Mouse (Mus musculus): ENCODE results near the gene Tesk1.

Tesk1 gene

DNA sequence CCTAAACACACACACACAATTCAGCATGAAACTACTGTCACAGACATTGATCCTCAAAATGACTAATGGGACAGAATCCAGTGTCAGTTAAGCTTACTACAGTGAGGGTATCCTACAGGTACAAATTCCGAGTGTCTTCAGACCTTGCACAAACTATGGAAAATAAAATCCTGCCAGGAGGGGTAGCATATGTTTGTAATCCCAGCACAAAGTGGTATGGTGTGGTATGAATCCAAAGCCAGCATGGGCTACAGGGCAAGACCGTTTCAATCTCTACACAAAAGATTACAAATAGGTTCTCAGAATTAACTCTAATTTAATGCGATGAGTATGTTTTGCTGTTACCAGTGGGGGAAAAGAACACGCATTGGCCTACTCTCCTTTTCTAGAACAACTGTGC is at the start of gene Tesk1:
Tesk1 (plus strand) TSS at position 301 of the 400 bp plus-strand sequence.
- DNase-seq: no peak

DNA sequence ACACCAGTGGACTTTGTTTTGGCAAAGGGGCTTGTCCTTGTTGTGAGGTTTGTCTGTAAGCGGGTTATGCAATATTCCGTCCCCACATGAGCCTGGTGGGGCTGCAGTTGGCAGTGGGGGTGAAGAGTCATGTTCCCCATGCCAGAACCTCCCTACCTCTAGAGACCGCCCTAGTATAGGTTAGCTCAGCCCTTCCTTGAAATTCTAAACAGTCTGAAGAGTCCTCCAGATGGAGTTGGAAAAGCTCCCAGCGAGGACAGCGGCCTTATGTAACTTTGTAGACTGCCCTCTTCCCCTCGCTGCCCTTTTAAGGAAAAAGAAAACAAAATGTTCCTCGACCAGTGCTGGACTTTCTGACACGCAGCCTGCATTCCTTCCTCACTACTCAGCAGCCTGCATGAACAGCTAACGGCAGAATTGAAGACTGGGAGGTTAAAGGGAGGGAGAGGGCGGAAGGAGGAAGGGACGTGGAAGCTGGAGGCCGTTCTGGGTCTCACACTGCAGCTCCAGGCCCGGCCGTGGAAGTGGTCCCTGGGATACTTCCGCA is 47.3 kb upstream of the Tesk1 start:
- DNase-seq: no peak

DNA sequence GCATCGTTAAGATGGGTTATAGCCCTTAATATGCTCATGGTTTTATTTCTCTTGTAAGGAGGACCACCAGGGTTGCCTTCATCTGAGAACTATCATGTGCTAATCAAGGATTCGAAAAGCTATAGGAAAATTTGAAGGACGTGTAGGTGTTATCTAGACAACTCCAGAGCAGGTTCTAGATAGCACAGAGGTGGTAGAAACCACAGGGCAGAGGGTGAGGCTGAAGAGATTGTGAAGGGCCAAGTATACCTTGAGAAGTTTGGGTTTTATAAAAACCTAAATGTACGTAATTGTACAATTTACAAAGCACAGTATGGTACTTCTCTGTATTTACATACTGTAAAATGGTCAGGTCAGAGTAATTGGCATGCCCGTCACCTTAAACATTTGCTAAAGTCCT is 46.6 kb upstream of the Tesk1 start:
- DNase-seq: no peak

DNA sequence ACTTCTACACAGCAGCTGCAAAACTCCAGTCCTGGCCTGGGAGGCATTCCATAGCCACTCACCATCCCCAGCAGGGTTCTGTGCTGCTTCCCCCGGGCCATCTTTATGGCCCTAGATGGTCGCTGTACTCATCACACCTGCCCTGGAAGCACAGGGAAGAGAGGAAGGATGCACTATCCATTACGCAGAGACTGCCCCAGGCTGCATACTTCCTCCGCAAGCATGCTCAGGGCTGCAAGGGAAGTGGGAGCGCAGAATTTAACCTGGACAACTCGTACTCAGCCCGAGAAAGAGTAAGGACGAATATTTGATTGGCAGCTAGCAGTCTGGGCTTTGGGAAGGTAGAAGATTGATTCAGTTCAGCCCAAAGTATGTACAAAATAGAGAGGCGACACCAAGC is 45.9 kb upstream of the Tesk1 start:
- DNase-seq: no peak

DNA sequence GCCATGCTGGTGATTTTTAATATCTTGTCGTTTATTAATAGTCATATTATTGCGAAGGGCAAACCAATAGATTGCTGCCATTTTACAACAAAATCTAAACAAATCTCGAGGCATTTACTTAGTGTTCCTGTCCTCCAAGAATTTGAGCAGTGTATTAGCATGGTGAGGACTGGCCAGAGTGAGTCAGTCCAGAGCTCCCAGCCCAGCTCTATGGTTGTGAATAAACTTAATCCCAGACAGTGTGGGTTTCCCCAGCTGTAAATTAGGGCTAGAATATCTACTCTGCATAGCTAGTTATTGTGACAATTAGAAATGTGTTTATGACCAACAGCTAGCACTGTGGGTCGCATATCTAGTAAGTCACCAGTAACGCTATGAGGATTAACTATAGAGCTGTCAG is 45.4 kb upstream of the Tesk1 start:
- DNase-seq: no peak

DNA sequence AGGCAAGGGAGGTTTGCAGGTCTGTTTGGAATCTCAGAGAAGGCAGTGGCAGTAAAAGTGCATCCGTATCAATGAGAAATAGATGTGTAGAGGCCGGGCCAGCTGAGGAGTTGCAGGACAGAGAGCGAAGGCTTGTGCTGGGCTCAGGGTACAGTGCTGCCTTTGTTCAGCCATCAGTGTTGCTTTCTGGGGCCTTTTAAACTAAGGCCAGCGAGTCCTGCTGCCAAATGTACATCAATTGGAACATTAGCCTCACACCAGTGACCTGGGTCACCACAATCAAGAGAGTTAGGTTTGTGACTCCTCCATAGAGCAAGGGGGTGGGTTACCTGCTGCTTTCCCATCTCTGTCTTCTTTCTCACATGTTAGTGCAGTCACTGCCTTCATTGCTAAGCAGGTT is 43.7 kb upstream of the Tesk1 start:
- DNase-seq: no peak

DNA sequence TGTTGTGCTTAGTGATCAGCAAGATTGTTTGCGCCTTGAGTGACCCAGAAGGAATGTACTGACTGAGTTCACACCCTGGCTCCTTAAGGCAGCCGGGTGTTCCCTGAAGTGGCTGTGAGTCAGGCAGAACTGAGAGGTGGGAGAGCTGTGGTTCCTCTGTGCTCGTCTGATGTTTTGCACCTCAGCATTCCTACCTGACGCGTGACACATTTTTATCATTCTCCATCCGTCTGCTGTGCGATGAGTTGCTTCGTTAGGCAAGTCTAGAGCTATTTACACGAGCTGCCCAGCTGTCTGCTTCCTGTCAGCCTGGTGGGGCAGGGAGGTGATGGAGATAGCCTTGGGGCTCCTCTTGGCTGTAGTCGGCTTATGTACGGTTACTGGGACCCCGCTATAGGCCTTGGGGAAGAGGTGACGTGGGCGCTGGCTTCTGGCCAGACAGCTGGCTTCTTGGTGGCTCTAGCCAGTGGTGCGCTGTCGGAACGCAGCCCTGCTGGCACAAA is 42.9 kb upstream of the Tesk1 start:
- DNase-seq: peak in 1 of 2 experiments; percentile 57

DNA sequence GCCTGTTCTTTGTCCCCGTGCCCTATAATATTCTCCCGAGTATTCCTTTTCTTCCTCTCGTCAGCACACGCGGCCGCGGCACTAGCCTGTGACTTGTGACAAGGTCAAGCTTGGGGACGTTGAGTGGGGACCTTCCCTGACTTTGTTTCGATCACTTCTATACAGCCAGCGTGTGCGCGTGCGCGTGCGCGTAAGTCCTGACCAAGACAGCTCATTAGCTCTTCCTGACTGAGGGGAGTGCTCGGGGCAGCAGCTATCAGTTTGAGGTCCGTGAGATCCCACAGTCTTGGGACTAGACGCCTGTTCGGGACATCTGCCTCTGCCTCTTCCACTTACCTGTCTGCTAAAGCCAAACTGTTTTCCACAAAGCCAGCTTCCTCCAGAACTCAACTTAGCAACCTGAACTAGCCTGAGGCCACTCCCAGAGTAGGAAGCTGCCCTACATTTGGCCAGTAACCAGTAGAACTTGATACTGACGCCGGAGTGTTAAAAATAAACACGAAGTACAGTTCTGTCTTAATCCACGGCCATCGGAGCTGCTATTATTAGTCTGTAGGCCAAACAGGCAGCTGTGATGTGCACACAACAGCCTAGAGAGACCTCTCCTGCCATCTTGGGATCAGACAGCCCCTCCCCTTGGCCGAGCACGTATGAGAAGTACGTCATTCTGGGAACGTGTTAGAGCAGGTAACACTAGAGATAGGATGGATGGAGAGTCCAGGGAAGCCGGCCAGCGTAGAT is 42.2 kb upstream of the Tesk1 start:
- DNase-seq: no peak

DNA sequence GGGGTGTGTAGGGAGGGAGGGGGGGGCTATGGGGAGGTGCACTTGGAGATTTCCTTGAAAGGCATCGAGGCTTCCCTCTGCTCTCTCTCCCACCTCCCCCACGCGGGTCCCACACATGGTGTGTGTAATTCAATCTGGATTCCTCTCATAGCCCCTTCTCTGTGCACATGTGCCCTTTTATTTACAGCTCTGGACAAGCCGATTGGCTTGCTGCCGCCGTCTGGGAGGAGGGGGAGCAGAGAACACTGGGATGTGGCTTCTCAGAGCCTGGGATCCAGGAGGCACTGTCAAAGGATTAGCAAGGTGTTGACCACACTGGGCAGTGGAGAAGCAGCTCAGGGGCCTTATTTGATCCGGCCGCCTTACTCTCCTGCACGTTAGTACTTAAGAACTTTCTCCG is 40.8 kb upstream of the Tesk1 start:
- DNase-seq: no peak

DNA sequence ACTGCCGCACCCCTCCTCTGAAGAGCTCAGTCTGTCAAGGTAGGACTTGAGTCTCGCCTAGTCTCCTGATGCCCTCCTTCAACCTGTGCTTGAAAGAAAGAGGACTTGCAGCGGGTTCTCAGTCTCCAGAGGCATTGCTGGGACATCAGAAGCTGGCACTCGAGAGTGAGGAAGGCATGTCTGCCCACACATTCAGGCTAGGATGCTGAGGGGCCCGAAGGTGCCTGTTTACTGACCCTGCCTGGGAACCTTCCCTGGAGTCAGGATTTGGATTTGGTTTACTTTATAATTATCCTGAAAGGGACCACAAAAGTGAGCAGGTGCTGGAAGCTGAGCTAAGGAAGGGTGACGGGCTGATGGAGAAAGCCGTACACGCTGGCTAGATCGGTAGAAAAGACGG is 40.3 kb upstream of the Tesk1 start:
- no peak for DNase-seq

DNA sequence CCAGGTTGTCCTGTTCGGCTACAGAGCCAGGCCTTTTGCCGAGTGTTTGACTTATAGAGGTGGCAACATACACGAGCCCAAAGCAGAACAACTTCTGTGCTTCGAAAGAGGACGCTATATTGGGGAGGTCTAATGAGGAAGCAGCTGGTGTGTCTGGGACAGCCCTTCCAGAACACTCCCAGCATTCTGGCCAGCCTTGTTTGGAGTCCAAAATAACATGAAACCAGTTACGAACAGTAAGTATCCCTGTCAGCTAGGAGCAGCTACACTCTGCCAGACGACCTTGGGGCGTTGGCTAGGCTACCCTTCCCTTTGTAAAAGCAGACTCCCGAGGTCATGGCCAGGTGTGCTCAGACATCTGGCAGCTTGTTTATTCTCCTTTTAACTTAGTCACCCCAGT is 39.5 kb upstream of the Tesk1 start:
- DNase-seq: no peak

DNA sequence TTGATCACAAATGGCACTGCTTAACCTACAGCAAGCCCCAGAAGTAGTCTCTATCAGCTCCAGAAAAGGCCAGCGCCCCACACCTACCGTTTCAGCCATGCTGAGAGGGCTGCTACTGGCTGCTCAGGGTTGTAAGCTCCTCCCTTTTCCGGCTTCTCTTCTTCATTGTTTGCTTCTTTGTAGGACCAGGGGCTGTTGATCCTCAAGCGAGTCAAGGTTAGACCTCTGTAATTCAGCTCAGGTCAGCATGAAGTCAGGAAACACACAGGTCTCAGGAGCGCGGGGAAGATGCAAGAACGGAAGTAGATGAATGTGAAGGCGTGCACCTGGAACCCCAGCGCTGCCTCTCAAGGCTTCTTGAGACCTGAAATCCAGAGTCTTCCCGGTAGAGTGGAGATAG is 37.0 kb upstream of the Tesk1 start:
- DNase-seq: no peak

DNA sequence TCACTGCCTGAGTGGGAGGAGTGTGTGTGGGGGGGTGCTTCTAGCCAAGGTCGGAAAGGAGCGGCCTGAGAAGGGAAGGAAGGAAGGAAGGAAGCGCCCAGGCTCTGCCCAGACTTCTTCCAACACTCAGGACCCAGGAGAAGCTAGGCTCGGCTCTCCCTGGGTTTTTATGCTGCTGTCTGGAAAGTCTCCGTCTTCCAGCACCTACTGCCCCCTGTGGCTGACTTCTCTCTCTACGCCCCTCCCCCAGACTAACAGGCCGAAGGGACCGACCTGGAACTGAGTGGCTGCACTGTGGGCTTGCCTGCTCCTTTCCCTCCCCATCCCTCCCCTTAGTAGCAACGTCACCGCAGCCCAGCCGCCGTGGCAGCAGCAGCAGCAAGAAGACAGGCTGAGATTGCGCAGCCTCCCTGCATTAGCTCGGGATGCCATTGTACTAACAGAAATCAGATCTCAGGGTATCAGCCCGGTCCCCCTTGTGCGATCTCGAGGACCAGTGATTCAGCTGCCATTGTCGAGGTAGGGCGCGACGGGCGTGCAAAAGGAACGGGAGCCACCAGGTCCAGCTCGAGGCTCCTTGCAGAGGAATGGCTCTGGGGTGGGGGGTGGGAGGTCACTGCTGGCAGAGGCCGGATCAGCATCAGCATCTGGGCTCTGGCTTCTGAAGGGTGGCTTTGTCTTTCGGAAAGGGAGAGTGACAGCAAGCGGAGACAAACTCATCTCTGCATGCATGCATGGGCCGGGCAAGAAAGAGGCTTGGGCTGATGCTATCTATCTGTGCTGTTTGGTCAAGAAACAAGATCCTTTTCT is 35.4 kb upstream of the Tesk1 start:
- DNase-seq: peak; percentile 68 to 79

DNA sequence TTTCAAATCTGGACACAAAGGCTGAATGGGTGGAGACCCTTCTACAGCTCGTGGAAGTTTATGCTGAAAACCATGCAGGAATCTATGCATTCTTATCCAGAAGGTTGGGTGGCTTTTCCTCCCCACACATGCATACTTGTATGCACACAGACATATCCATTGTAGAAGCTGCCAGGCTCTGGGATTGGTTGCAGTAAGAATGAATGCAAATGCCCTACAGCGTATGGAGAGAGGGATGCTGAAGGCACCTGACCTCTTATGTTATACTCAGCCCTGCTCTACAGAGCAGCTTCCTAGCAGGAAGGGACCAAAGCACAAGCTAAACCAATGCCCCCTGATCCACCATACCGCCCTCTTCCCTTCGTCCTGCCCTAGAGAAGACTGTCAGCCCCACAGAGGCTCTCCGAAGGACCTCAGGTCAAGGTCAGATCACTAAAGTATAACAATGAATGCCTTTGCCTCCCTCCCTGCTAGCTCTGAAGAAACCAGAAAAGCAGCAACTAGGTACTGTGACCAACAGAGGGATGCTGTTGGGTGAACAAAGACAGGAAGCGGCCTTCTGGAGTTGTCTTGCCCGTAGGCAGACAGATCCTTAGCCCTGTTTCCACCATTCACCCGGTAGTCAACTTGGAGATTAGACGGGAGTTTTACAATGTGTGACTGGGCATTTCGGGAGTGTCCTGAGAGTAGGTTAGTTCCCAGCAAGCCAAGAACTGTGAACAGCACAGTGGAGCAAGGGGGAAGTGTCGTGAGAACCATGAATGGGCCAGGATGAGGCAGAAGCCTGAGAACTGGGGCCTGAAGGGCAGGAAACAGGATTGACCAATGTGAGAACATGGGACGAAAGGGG is 34.4 kb upstream of the Tesk1 start:
- no peak for DNase-seq

DNA sequence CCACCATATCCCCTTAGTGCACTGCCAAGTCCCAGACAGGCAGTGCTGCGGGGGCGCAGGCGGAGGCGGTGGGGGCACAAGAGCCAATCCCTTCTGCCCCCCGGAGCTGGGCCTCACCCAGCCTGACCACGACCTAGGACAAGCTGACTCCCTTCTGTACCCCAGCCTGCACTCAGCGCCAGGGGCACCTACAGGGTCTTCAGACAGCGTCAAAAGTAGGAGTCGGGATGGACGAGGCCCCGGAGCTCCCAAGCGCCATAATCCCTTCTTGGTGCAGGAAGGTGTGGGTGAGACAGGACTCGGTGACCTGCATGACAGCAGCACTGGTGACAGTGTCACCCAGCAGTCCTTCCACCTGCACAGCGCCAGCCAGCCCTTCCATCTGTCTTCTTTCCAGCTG is 27.0 kb upstream of the Tesk1 start:
- DNase-seq: no peak

DNA sequence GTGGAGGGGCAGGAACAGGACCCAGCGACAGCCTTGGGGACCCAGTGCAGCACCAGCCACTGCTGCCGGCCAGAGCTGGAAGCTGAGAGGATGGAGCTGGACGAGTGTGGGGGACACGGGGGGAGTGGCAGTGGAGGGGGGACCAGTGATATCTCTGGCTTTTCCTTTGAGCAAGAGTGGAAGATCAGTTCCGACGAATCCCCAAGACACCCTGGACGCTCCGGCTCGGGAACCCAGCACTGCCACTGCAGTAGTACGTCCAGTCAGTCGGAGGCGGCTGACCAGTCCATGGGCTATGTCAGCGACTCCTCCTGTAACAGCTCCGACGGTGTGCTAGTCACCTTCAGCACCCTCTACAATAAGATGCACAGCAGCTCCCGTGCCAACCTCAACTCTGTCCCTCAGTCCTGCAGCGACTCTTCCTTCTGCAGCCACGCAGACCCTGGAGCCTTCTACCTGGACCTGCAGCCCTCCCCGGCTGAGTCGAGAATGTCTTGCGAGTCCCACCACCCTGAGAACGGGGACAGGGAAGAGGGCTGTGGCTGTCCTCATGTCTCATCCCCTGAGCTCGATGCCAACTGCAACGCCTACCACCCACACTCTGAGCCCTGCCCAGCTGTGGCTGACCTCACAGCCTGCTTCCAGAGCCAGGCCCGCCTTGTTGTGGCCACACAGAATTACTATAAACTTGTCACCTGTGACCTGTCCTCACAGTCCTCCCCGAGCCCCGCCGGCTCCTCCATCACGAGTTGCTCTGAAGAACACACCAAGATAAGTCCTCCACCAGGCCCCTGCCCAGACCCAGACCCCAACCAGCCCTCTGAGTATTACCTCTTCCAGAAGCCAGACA is 26.3 kb upstream of the Tesk1 start:
- no peak for DNase-seq

DNA sequence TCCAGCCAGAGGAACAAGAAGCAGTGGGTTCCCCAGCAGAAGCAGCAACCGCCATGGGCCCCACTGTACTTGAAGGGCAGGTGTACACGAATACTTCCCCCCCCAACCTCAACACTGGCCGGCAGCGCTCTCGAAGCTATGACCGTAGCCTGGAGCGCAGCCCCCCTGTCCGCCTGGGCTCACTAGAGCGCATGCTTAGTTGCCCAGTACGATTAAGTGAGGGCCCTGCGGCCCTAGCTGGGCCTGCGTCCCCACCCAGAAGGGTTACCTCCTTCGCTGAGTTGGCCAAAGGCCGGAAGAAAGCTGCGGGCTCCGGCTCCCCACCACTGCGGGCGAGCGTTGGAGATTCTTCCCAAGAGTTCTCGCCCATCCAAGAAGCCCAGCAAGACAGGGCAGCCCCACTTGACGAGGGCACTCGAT is 25.7 kb upstream of the Tesk1 start:
- no peak for DNase-seq

DNA sequence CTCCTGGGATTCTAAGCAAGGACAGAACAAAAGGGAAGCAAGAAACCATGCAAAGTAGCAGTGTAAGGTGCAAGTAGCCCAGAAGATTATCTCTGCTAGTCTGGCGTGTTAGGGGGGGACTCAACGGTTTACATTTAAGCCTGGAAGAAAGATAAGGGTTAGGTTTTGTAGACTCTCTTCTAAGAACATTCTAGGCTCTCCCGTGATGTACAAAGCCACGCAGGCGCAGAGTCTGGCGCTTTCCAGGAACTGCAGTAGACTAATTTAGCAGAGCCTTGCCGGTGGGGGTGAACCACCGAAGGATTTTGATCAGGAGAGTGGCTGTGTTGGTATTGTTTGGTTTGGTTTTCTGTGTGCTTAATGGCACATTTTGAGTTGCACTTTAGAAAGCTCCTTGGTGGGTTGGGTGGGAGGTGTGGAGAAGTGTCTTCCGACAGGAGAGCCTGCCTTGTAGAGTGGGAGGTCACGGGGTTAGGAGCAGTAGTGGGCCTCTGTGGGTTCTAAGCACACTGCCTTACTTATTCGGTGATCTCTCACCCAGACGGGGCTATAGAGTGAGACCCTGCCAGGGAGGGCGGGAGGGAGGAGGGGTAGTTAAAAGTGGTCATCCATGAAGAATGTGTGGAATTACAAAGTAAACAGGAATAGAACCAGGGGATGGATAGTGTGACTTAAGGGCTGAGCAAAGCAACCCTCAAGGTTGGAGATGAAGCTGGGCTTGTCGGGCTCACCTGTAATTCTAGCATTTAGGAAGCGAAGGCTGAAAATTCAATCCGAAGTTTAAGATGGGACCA is 24.3 kb upstream of the Tesk1 start:
- DNase-seq: no peak

DNA sequence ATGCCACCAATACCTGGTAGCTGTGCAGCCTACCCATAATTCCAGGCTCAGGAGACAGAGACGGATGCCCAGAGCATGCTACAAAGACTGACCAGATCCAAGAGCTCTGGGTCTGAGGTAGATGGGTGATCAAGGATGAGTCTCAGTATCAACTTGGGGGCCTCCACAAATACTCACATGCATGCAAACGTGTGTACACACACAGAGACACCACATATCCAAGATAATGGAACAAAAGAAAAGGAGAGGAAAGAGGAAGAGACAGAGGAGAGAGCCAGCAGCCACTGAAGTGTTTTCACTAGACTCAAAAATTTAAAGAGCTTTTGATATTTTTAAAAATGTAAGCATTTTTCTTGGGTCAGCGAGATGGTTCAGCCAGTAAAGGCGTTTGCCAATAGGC is 23.3 kb upstream of the Tesk1 start:
- no peak for DNase-seq

DNA sequence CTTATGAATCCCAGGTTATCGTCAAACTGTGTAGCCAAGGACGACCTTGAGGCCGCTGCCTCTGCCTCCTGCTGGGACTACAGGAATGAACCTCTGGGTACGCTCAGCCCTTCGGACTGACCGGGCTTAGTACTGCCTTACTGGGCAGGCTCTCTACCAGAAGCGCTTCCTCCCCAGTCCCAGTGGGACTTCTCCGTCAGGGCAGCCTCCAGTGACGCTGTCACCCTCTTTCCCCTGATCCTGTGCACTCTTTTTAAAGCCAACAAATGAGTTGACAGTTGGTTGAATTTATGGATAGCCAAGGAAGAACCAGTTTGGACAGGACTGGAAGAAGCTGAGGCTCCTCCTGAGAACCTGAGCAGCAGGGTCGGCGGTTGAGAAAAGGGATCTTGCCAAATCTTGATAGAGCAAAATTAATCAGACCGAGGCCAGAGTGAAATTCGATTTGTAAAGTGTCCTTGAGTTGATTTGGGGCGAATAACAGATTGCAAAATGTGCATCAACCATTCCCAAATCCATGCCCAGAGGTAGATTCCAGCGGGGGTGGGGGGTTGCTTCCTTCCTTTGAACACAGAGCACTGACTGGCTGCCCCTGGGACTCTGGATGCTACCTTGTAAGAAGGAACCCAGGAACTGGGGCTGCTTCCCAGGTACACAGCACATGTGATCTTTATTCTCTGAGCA is 22.6 kb upstream of the Tesk1 start:
- no peak for DNase-seq

Data from cerebellum, postnatal 14 days (tissue).